Mouse (Mus musculus) ES-Bruce4 (cell line): ENCODE results near the gene Treh.

ENCODE experiments used
- CTCF ChIP-seq: IDR thresholded peaks from one replicate; pipeline ENCODE4 v1.8.1; 2011; ENCODE audit warnings: low read depth, low read length
- EP300 ChIP-seq: IDR thresholded peaks from 2 replicates; pipeline ENCODE4 v1.6.1; 2011; ENCODE audit warnings: low read depth, low read length; ENCODE audit not compliant: insufficient read depth
- POLR2A ChIP-seq: IDR thresholded peaks from one replicate; pipeline ENCODE4 v1.8.1; 2011; ENCODE audit warnings: low read length; ENCODE audit not compliant: insufficient read depth

DNA sequence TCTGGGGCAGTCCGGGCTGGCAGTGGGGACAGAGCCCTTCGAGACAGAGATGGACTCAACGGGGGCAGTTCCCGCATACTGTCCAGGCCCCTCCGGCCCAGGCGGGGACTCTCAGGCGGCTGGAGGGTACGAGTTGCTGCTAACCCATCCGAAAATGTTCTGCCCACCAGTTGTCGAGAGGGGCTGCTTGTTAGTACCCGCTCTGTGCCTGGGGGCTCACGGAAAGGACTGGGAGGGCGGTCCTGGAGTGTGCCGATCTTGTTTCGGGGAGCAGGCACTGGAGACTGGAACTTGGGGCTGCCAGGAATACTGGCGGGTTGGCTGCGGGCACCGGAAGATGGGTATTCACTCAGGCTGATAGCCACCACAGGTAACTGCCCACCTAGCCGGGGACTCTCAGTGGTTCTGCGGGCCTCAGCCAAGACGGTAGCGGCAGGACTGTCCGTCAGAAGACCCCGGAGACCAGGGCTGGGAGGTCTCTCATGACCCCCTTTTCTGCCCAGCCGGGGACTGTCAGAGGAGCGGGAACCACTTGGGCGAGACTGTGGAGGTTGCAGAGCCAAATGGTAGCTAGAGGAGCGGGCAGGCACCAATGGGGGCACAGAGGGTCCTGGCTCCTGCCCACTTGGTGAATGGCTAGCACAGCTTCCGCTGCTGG, 42.8 kb downstream of the Treh start:
- TF ChIP-seq CTCF (no peak), POLR2A (no peak), EP300 (no peak)
